Mouse (Mus musculus) heart, adult 18-20 months (tissue): Measurements from ENCODE around the gene Cabp4. TPM values are rescaled to one million over a fixed set of nuclear protein-coding genes. Genes with fewer than 3 reads are reported as not detected.

Experiments used
- DNase-seq, 2 experiments: peaks; one replicate each; pipeline ENCODE4 v3.0.0; 2021 to 2022; ENCODE audit warnings: mixed read lengths in 1 of 2
- total RNA-seq, 2 experiments: library from RNA; stranded (reverse); gene quantifications; 2 replicates each; pipeline ENCODE4 v1.2.3; 2021

The Cabp4 gene
- total RNA-seq, 2 experiments from 2014 or later, result 0.12 to 0.13 TPM

GRCm38 (mm10) chr19:4164721-4165120 lies 20.9 kb upstream of the Cabp4 start:
- DNase-seq, result no peak

GRCm38 (mm10) chr19:4164100-4164499 lies 20.3 kb upstream of the Cabp4 start:
- DNase-seq, result no peak

GRCm38 (mm10) chr19:4163543-4163887 lies 19.7 kb upstream of the Cabp4 start:
- no peak for DNase-seq

GRCm38 (mm10) chr19:4162646-4163542 lies 19.1 kb upstream of the Cabp4 start, which contains the start of gene Rps6kb2:
Gene Rps6kb2, minus strand, starts transcription at chr19:4163354.
- DNase-seq, result peak; percentile 97 to 98

GRCm38 (mm10) chr19:4159049-4159448 lies 15.2 kb upstream of the Cabp4 start:
- DNase-seq, result no peak

- no peak for DNase-seq
Observed at GRCm38 (mm10) chr19:4156771-4157170, 12.9 kb upstream of the Cabp4 start.

- no peak for DNase-seq
Observed at GRCm38 (mm10) chr19:4156073-4156579, 12.3 kb upstream of the Cabp4 start.

GRCm38 (mm10) chr19:4155223-4156072 lies 11.6 kb upstream of the Cabp4 start:
- DNase-seq, result no peak

- DNase-seq, result no peak
Observed at GRCm38 (mm10) chr19:4154437-4155222, 10.8 kb upstream of the Cabp4 start.

- peak; percentile 47 to 60 for DNase-seq
Observed at GRCm38 (mm10) chr19:4153232-4153654, 9.4 kb upstream of the Cabp4 start, which contains the start of gene Ptprcap. Gene Ptprcap, plus strand, starts transcription at chr19:4153604.

- no peak for DNase-seq
Observed at GRCm38 (mm10) chr19:4152445-4153231, 8.8 kb upstream of the Cabp4 start.

- DNase-seq, result no peak
Observed at GRCm38 (mm10) chr19:4151898-4152297, 8.1 kb upstream of the Cabp4 start.

GRCm38 (mm10) chr19:4151488-4151860 lies 7.6 kb upstream of the Cabp4 start:
- DNase-seq, result no peak

GRCm38 (mm10) chr19:4150567-4151487 lies 7.0 kb upstream of the Cabp4 start:
- no peak for DNase-seq

GRCm38 (mm10) chr19:4149764-4150461 lies 6.1 kb upstream of the Cabp4 start:
- DNase-seq, result no peak

- DNase-seq, result no peak
Observed at GRCm38 (mm10) chr19:4149283-4149682, 5.5 kb upstream of the Cabp4 start.

GRCm38 (mm10) chr19:4148819-4149218 lies 5.0 kb upstream of the Cabp4 start:
- DNase-seq, result peak in 1 of 2 experiments; percentile 40

GRCm38 (mm10) chr19:4148491-4148806 lies 4.6 kb upstream of the Cabp4 start, which contains the start of gene Coro1b:
Gene Coro1b, plus strand, starts transcription at chr19:4148619.
- peak; percentile 98 to 99 for DNase-seq

- DNase-seq, result peak in 1 of 2 experiments; percentile 38
Observed at GRCm38 (mm10) chr19:4147782-4148490, 4.1 kb upstream of the Cabp4 start.
